Mouse (Mus musculus): Measurements from ENCODE around the gene Dr1.
"Not testable (repeated sequence)": the region's sequence is repeated elsewhere in the genome, so short reads cannot be mapped to it uniquely, and the experiment has no call there.

The Dr1 gene

GRCm38 (mm10) chr5:108268127-108269062 is at the start of gene Dr1:
Gene Dr1, plus strand, starts transcription at chr5:108268897.
- peak; percentile 99 for DNase-seq

GRCm38 (mm10) chr5:108224077-108224476 is 44.6 kb upstream of the Dr1 start:
- no peak for DNase-seq

DNA sequence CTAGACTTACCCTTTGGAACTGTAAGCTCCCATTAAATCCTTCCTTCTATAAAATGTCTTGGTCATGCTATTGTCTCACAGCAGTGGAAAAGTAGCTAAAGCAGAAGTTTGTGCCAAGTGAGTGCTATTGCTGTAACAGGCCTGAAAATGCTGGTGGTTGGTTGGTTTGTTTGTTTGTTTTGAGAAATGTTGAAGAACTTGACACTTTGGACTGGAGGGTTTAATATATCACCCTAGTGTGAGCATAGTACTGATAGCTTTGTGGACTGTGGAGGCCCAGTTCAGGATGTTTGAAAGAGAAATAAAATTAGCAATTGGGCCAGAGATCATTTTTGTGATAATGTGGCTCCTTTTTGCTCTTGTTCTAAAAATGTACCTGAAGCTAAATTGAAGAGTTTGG is 42.5 kb upstream of the Dr1 start:
- DNase-seq, result no peak

GRCm38 (mm10) chr5:108246314-108246765 is 22.4 kb upstream of the Dr1 start:
- DNase-seq, result no peak

- DNase-seq, result no peak
Measured at GRCm38 (mm10) chr5:108250033-108250432, 18.7 kb upstream of the Dr1 start.

- DNase-seq, result no peak
Measured at GRCm38 (mm10) chr5:108255259-108255658, 13.4 kb upstream of the Dr1 start.

- peak; percentile 91 for DNase-seq
Measured at GRCm38 (mm10) chr5:108262722-108263121, 6.0 kb upstream of the Dr1 start.

DNA sequence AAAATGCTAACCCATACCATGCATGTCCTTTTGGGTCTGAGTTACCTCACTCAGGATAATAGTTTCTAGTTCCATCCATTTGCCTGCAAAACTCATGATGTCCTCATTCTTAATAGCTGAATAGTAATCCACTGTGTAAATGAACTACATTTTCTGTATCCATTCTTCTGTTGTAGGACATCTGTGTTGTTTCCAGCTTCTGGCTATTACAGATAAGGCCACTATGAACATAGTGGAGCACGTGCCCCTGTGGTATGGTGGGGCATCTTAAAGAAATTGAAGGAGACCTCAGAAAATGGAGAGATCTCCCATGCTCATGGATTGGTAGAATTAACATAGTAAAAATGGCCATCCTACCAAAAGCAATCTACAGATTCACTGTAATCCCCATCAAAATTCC is 4.9 kb upstream of the Dr1 start:
- not testable (repeated sequence) for DNase-seq

- no peak for DNase-seq
Measured at GRCm38 (mm10) chr5:108266990-108267389, 1.7 kb upstream of the Dr1 start.

DNA sequence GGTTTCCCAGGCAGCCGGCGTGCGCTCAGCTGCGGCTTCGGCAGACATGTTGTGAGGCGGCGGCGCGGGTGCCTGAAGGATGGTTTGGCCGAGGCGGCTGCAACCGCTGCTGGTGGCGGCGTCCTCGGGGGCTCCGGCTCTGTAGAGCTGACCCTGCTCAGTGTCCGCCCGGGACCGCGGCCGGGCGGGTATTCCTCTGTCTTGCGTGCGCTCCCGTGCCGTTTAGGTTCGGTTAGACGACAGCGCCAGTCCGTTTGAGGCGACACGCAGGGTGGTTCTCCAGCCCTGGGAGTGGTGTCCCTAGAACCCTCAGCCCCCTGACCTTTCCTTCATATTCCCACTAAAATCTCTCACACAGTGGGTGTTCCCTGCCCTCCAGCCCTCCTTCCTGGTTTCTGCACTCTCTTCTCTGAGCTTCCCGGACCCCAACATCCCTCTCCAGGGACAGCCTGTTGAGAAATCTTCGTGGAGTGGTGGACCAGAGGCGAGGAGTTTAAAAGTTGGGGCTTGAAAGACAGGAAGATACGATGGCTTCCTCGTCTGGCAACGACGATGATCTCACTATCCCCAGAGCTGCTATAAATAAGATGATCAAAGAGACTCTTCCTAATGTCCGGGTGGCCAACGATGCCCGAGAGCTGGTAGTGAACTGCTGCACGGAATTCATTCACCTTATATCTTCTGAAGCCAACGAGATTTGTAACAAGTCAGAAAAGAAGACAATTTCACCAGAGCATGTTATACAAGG is 540 bp downstream of the Dr1 start:
- peak; percentile 94 for DNase-seq

DNA sequence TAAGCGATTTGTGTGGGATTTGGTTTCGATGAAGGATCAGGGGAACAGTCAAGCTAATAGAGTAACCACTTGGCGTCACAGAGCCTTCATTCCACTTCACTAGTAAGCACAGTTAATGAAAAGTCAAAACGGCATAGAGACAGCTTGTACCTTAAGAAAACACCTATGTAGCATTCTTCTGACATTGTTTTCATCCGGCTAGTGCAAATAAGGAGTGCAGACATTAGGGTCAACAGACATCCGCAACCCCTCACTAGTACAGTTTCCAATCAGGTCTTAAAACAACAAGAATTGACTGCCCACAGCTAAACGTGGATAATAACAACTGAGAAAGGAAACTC is 1.1 kb downstream of the Dr1 start:
- DNase-seq, result no peak

DNA sequence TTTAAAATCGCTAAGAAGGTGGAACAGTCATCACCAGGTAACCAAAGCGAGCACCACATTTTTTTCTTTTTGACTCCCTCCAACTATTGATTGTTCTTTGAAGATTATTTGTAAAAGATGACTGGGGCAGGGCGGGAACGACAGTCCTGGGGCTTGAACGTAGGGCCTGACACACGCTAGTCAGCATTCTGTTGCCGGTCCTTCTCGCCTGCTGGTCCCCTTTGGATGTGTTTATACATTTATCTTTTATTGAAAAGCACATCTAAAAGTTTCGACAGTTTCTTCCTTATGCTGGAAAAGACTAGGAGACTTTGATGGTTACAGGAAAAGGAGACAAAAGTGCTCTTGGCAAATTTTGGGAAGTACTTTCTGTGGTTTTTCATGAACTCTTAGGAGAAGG is 1.7 kb downstream of the Dr1 start:
- peak; percentile 79 for DNase-seq

GRCm38 (mm10) chr5:108271345-108271744 is 2.6 kb downstream of the Dr1 start:
- peak; percentile 58 for DNase-seq

DNA sequence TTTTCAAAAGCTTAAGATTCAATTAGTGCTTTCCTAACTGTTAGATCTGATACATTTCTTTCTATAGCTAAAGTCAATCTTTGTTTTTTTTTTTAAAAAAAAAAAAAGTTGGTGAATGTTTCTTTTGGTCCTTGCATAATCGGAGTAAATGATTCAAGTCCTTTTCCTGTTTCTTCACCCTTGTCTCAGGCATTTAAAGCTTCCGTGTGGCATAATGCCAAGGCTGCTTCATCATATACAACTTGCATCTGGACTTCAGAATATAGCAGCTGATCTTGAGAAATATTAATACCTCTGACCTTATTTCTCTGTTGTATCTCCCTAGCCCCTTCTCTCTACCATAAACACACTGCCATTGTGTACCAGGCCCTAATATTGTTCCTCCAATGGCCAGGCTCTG is 18.3 kb downstream of the Dr1 start:
- DNase-seq, result peak; percentile 45

DNA sequence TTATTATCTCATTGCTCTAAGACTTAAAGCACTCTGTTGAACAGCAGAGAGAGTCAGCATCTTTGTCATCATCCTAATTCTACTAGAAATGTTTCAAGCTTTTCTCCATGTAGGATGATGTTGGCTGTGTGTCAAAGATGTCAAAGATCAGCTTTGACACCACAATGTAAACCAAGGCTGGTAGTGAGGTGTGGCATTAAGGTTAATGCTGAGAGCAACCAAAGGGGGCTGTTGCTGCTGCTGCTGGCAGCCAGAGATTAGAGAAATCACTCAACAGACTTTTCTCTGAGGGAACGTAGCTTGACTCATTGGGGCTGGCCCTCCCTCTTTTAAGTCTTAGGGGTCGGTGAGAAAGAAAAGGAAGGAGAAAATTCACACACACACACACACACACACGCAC is 32.9 kb downstream of the Dr1 start:
- no peak for DNase-seq

- peak; percentile 100 for DNase-seq
Measured at GRCm38 (mm10) chr5:108312224-108313064, 43.7 kb downstream of the Dr1 start, which contains the start of gene Pigg. Gene Pigg, plus strand, starts transcription at chr5:108312609.

DNA sequence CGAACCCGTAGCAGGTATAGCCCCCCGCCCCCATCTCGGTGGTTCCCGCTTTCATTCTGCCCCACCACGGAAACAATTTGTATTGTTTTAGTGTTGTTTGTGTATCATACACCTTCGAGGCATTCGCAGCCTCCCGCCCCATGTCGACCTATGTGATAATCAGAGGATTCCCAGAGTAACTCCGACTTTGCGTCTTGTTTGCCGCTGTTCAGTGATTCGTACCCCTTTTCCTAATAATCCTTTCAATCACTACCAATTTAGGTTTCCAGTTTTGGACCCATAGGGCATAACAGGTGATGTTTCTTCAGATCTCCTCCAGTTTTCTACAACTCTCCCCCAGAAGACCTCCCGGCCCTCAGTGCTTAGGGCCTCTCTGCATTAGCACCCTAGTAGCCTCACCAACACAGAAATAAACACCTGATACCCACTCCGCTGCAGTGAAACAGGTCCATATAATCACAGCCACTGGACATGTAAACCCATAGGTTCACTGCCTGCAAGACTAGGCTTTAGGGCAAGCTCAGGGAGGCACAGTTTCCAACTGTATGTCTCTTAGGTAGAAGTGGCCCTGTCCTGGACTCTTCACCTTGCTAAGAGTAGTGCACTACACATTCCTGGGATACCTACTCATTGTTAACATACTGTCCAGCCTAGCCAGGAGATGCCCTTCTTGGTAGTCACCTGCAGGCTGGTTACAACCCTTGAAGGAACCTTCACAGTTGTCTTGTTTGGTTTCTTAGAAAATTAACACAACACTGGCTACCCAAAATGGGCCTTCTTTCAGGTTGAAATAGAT is 44.6 kb downstream of the Dr1 start:
- peak; percentile 66 for DNase-seq
